Mouse (Mus musculus) adrenal gland, adult 2 months (tissue): ENCODE data around the gene Elmo1. TPM values are rescaled to one million over a fixed set of nuclear protein-coding genes. Genes with fewer than 3 reads are reported as not detected.

Experiments used
- DNase-seq: peaks from one replicate; pipeline ENCODE4 v3.0.0; 2021
- polyA plus RNA-seq: library from polyadenylated mRNA; depleted of rRNA; stranded (reverse); fragments of >200 nt; gene quantifications from 2 replicates; pipeline ENCODE4 v1.2.3, GENCODE M21; 2012
- total RNA-seq, 2 experiments: library from RNA; stranded (reverse); gene quantifications; 2 replicates each; pipeline ENCODE4 v1.2.3; 2021

Gene Elmo1
- total and polyA plus RNA-seq, 3 experiments: 9.6 to 16.7 (median 15.2) TPM

DNA sequence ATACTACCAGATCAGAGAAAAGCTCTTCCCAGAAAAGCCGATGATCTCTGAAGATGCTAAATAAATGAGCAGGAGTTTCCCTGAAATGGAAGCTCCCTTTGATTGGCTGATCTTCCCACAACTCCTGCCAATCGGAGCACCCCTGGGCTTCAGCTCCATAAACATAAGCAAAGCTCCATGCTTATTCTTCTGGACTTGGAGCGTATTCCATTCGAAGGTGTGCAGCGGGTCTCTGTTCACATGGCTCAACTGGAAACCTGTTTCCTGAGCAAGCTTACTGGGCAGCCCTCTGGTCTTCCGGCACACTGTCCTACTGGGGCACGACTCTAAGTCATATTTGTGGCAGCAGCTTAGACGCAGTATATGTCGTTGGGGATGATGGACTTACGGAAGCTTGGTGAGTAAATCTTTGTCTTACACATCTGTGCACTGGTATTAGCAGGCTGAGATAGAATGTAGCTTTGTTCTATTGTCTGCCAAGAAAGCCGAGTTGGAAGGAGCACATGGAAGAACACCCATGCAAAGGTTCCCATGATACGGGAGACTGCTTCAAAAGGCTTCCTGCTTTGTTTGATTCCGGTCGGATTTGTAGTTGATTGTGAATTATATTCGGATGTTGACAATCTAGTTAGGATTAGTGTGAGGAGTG is 382.6 kb downstream of the Elmo1 start:
- no peak for DNase-seq

DNA sequence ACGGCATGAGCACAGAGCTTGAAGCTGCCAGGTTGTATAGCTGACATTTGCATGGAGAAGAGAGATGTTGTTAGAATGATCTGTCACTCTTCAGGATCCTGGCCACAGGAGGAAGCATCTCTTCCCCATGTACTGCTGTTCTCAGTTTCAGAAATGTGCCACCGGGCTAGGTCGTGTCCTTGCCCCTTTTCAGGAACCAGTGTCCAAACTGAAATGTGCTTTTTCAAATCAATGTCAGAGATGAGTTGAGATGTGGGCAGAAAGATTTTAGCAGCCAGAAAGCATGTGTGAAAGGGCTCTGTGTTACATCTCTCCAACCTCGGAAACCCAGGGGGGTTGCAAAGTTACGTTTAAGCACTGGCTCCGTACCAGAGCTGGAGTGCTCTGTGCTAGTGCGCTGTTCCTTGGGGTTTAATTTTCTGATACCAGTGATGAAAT is 383.3 kb downstream of the Elmo1 start:
- DNase-seq: no peak

DNA sequence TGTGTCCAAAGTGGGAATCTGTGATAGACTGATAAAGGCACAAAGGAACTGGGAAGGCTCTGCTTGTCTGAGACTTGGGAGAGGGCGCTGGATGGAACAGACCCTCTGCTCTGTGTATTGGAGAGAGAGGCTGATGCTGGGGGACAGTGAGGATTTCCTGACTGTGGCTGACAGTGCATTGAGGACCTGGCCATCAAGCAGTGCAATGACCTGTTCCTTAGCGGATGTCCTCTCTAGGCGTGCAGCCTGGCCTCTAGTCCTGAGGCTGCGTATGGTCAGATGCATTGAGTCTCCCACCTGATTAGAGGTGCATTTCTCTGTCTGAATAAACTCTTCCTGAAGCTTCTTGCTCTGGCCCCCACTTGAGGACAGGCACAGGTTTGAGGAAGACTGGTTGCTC is 384.2 kb downstream of the Elmo1 start:
- no peak for DNase-seq

DNA sequence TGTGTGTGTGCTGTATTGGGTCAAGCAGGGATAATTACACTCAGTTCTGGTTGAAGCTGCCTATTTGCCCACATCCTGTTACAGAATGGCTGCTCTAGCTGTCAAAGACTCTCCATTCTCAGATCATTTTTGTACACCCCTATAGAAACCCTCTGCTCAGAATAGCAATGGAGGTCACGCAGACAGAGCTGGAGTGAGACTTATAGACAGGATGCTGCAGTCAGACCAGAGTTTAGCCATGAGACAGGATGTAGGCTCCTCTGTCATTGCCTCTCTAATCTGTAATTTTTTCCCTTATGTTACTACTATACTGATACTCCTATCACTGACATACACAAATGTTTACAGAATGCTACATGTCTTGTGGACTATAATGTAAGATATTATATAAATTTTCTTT is 391.4 kb downstream of the Elmo1 start:
- no peak for DNase-seq

DNA sequence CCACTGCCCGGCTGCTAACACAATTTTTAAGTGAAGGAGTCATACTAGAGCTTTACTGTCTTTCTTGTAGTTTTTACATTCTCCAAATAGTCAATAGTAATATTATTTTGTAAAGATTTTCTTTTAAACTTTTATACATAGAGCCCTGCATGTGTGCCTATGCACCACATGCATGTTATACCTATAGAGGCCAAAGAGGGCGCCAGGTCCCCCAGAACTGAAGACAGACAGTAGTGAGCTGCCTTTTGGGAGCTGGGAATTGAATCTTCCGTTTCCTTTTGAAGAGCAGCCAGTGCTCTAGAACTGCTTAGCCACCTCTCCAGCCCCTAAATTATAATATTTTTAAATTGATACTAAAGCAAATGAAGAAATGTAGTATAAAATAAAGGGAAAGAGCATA is 398.7 kb downstream of the Elmo1 start:
- DNase-seq: peak; percentile 4

DNA sequence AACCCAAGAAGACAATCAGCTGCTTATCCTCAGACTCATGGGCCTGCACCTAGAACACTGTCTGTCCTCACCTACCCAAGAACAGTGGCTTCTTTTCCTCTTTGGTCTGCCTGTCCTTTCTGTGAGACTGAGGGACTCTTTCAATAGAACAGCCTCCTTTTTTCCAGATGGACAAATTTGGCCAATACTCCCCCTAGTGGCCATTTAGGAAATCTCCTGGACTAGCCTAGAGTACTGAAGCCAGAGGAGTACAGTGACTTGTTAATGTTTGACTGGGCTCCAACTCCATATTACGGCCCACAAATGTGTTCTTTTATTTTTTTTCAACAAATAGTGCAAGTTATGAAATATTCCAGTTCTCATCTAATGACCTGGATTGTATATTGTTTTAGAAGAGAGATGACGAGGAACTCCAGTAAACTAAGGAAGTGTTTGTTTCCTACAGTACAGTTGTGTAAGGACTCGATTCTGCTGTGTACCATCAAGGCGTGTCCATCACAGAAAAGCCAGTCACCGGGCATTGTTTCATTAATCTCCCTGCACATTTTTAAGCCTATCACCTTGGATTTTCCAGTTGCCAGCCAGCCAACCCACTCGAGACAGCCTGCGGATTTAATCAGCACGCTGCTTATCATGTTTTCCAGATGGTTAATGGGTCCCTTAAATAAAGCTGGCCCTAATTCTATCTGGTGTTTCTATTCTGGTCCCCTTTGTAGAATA is 399.5 kb downstream of the Elmo1 start:
- peak; percentile 9 for DNase-seq

DNA sequence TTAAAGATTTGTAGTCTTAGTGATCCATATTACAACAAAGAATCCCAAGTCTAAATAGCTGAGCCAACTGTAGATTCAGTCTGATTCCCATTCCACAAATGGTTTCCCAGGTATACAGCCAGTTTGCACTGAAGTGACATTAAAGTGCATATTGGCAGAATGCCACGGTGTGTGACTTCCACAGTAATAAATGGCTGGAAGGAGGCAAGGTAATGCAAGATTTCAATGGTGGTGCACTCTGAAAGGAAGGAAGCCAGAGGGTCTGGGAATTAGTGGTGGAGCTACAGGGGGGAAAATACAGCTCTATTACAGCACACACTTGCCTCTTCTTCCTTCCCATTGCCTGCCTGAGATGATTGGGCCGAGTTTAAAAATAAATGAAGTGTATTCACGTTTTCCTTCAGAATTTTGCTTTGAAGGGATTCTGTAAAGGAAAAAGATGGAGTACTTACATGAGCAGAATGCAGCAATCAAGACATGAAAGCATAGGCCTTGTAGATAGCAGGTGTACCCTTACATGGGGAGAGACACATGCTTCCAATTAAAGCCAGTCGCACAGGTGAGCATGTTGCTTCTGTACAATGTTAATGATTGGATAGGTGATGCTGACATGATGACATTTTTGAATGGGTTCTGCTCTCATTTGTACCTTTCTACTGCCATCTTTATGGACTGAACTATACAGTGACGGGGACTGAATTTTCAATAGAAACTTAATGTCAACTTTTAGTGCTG is 400.6 kb downstream of the Elmo1 start:
- no peak for DNase-seq

DNA sequence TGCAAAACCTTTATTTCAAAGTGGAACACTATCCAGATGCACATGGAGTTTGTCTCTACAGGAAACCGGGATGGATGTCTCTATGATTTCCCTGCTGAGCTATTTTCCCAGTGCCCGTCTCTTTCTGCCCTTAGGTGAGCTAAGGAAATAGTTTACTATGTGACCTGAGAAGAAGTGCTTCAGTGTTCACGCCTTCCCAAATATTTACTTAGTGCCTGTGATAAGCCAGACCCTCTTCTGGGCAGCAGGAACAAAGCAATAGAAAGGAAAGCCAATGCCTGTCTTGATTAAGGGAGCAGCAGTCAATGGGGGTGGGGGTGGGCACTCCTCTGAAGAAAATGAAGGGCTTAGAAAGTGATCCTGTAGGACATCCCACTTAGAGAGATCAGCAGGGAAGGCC is 401.3 kb downstream of the Elmo1 start:
- DNase-seq: no peak

DNA sequence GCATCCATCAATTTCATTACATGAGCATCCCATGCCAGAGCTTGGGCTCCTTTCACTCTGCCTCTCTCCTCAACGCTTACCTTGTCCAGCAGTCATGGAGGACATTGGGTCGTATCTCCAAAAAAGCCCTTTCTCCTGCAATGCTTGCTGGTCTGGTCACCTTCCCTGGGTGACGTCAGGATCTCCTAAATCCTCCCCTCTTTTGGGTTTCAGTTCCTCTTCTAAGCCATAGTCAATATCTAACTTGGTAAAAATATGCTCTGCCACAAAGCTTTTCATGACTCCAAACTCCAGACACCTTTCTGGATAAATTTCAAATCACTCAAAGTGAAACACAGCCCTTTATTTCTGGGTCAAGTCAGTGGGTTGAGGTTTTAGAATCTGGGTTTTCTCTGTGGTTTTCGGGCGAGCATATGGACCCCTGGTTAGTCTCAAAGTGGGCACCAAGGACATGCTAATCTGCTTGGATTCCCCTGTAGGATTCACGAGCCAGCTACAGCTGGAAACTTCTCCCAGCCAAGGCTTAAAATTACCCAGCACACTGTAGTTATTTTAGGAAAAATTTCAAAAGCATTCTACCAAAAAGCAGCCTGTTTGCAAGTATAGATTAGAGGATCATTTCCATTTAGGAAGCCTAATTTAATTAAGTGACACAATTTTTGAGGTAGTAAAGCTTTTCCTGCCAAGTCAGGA is 403.8 kb downstream of the Elmo1 start:
- no peak for DNase-seq

DNA sequence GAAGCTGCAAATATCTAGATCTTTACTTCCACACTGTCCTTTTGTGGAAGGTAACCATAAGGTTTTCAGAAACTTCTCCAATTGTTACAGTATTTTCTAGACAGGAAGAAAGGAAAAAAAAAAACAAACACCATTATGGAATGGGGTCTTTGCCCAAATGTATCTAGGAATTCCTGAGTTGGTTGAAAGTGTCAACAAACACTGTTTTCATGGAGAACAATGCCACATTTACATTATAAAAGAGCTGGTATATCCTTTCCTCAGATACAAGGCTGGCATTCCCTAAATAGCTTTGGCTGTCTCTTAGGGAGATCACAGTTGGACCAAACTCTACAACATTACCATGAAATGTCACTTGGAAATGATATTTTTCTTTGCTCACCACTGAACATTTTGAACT is 411.5 kb downstream of the Elmo1 start:
- no peak for DNase-seq

DNA sequence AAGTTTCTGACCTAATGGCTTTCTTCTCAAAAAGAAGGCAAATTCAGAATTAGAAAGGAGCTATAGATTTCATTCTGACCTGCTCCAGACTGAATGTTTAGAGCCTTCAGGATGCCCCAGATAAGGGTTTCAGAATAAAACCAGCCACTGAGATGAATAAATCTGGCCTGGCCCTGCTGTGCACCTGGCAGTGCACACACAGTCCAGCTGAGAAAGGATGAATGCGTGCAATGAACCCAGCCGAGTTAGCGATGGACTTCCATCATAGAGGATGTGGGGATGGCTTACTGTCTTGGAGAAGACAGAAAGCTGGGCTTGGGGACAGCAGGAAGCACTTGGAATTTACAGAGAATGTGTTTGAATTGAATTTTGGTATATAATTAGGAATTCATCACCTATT is 413.0 kb downstream of the Elmo1 start:
- no peak for DNase-seq

DNA sequence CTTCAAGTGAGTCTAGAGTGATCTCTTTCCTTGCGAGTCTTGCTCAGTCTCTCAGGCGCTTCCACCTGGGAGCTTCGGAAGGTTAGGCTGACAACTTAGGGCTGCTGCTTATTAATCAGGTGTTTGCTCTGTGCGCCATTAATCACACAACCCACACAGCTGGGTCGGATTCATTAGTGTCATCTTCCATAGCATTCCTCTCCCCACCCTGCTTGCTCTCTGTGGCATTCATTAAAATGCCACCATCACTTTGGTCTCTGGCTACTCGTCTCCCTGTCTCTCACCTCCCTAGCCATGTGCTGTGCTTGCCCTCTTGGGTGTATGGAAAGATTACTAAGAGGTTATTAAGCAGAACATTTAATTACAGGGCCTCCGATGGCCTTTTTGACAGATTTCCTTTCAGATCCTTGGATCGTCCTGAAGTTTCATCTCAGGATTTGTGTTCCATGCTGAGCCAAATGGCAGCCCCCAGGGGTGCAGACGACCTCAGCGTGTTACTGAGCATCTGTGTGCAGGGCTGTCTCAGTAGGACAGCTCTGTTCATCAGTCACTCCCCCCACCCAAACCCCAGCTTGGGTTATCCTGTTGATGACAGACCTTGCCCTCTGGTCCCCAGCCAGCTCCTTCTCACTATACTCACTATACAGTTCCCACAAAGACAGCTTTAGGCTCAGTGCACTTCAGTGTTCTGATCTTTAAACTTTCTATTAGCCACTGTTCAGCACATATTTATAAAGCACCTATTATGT is 417.2 kb downstream of the Elmo1 start:
- DNase-seq: no peak

DNA sequence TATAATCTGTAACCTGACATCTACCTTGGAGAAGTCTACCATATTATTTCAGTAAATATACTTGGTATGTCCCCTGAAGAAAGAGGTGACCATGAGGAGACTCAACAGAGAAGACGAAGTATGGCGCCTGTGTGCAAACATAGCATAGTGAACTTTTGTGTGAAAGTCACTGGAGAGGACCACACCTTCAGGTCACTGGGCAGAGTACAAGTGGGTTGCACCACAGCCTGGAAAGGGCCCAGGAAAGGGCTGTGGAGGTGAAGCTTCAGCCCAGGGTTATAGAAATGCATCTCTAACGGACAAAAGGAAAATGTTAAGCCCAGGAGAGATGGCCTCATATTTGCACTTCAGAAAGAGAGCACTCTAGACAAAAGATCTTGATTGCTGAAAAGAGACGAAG is 420.6 kb downstream of the Elmo1 start:
- DNase-seq: no peak

DNA sequence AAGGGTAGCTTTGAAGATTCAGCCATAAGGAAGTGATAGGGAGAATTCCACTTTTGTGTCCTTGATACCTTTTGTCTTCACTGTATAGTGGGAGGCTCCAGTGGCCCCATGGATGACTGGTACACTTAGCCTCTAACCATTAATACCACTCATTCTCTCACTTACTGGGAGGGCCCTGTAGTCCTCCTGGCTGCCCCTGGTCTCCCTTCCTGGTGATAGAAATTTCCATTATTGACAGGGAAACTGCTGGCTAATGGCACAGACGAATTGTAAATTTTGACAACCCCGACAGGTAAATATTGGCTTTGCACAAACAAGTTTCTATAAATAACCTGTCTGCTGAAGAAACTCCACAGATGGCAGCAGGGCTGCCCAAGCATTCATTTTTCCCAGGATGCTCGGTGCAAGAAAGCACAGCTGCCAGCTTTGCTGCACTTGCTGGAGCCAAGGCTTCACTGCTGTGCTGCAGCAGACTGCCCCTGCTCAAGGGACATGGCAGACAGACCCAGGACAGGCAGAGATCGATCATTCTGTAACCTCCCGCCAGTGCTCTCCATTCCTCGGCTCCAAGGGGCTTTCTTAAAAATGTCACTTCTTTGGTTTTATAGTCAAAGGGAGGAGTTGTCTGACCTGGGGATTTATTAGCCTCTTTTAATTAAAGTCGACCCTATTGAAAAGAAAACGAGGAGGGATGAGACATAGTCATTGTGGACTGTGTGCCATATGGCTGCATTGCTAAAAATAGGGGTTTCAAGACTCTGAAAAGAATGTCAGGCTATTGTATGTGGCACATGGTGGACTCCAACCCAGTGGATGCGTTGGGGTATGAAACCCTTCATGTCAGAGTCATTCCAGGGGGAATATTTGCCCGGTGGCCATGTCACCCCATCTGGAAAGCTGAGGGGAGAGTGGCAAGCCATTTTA is 422.2 kb downstream of the Elmo1 start:
- no peak for DNase-seq

DNA sequence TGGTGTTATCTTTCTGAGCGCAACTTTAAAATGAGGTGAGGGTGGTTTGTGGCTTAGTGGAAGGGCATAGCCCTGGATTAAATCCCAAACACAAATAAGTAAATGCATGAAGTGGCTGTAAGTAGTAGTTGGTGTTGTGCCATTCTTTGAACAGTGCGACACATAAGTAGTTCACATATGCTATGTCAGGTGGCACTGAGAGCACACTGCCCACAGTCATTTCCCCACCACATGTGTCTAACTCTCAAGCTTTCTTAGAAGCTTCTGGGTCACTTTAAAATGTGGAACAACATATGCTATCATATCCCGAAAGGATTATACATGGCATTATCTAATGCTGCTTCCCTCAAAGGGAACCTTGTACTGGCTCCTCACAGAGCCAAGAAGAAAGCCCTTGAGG is 424.3 kb downstream of the Elmo1 start:
- DNase-seq: no peak

DNA sequence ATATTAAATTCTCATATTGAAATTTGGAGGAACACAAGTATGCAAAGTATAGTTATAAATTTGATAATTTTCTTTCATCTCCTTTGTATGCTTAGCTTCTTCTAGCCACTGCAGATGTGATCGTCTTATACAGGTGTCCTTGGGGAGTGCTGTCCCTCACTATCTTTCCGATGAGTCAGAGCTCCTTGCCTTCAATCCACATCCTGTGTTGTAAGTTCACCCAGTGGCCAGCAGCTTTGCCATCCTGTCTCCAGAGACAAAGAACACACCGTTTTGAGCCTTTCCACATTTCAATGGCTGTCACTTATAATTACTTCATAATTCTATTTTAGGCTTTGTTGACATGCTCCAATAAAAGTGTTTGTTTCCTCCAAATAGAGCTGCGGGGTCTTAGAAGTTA is 425.7 kb downstream of the Elmo1 start:
- DNase-seq: peak; percentile 19

DNA sequence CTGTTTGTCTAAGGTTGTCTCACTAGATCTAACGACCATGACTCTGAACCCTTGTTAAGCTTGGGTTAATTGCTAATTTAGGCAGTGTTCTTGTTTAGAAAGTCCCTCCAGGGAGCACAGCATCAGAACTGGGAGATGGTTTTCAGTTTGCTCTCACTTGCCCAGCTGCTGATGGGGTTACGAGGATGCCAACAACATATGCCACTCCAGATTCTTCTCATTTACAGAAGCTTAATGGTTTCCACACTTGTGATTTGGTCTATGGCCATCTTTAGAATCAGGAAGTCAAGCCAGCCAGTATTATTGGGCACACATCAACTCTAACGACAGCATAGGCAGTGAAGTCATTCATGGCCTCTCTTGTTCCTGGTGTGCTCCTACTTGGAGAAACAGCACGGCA is 427.3 kb downstream of the Elmo1 start:
- DNase-seq: no peak

DNA sequence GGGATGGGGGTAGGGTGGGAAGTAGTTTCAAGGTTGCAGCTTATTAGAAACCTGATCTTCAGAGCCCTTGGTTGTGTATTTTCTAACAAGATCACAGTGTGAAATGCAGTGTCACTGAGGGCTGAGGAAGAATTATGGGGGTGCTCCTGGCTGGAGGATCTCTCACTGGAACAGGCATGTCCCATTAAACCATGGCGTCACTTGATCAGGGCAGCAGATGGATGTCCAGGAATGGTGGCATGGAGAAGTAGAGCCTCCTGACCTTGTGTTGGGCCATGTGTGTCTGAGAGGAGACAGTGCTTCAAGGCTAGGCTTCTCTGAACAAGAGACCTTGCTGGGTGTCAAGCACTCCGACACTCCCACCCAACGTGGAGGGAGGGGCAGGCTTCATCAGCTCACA is 431.1 kb downstream of the Elmo1 start:
- DNase-seq: no peak

DNA sequence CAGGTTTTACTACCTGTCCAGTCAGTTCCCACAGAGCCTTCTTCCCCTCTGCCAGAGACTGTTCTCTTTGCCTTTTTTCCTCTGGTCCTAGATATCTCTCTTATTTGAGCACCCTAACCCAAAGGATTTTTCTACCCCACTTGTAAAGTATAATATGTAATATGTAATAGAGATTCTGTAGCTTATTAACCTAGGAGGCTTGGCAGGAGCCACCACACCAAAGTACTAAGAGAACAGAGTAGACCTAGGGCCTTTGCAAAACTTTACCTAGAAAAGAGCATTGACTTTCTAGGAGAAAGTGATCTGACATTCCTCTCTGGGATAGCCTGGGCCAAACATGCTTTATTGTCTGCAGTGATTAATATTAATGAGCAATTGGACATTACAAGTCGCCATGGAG is 433.3 kb downstream of the Elmo1 start:
- no peak for DNase-seq

DNA sequence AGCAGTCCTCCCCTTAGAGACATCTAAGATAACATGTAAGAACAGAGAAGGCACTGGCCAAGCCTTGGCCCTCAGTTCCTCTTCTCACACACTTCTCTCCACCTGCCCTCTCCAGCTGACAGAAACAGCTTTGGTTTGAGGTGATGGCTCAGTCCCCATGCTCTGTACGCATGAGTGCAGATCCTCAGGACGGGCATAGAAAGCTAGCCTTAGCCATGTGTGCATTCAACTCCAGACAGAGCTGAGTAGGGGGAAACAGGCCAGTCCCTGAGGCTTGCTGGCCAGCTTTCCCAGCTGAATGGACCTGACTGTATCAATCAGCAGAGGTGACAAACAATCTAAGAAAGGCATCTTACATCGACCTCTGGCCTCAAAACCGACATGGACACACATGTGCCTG is 435.4 kb downstream of the Elmo1 start:
- no peak for DNase-seq

DNA sequence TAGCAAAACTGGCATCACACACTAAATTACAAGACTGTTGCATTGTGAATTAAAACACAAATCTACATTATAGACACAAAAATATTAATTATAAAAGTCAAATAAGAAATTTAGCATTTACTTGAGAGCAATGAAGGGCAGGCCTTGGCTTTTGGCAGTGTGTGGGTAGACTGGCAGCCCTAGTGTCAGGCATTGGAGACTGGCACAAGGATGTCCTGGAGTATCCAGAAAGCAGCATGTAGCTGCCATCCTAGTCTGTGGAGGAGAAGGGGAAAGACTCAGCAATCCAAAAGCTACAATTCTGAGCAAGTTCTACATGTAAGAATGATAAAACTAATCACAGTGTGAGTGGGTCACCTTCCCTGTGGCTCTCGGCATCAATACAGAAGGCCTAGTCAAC is 446.7 kb downstream of the Elmo1 start:
- DNase-seq: no peak
